Mouse (Mus musculus): ENCODE results near the gene Mterf1b. TPM values are rescaled to one million over a fixed set of nuclear protein-coding genes. Genes with fewer than 3 reads are reported as not detected.

Mterf1b gene
- polyA plus RNA-seq, 1 experiment from 2014 or later = 3.9 TPM

Other genes with a start within 250 kb of the Mterf1b start
- gene Cyp51, start 87.6 kb upstream of the Mterf1b start, polyA plus RNA-seq (2015; fragmentation: Nextera tagmentation; extraction: Ambion mirVana) = 57.4 and 57.5 TPM in 2 replicates

Measured in embryonic facial prominence, embryonic 15.5 days (tissue).